Mouse (Mus musculus): ENCODE data around the gene Ikbip.

Gene Ikbip

GRCm38 (mm10) chr10:91082550-91083392, at the start of gene Ikbip, which contains the start of gene Apaf1:
TSS of gene Ikbip (plus strand) at chr10:91082940.
TSS of gene Apaf1 (minus strand) at chr10:91082770.
- DNase-seq (ENCODE audit: low read depth) = peak; percentile 100

GRCm38 (mm10) chr10:91033942-91034341, 48.8 kb upstream of the Ikbip start:
- peak; percentile 83 for DNase-seq (ENCODE audit: low read depth)

DNA sequence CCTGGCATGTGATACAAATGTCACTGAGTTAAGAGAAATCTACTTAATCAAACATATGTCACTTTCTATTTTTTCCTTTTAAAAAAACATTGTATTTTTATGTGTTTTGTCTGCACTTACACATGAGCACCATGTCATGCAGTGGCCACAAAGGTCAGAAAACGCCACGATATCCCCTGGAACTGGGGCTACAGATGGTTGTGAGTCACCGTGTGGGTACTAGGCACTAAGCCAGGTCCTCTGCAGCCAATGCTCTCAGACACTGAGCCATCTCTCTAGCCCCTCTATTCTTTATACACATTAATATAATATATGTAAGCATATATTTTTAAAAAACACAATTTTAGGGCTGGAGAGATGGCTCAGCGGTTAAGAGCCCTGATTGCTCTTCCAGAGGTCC, 33.0 kb upstream of the Ikbip start:
- peak; percentile 58 for DNase-seq (ENCODE audit: low read depth)

- no peak for DNase-seq (ENCODE audit: low read depth)
Measured at GRCm38 (mm10) chr10:91051156-91051555, 31.6 kb upstream of the Ikbip start.

DNA sequence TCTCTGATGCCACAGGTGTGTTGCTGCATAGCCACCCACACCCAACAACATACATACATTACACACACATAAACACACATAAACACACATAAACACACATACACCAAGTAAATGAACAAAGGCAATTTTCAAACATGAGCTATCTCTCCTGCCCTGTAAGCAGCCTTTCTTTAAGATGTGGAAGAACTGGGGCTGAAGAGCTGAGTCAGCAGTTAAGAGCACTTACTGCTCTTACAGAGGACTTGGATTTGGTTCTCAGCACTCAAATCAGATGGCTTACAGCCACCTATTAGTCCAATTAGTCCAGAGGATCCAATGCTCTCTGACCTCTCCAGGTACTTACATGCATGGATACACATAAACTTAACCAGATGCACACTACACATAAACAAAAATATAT, 30.0 kb upstream of the Ikbip start:
- DNase-seq (ENCODE audit: low read depth) = no peak

DNA sequence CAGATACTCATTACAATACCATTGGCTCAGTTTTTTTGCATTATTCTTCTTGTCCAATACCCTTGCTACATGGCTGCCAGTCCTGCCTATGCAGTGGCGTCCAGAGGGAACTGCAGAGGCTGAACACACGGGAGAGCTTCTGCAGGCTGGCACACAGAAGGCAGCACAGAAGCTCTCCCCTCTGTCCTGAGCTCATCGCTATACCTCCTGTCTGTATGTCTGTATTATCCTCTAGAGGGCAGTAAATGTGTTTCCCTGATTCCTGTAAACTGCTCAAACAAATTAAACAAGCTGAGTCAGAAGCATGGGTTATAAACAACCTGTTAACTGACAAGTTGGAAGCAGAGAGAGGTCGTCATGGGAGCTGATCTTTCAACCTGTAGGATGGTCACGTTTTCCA, 22.0 kb upstream of the Ikbip start:
- peak; percentile 61 for DNase-seq (ENCODE audit: low read depth)

- DNase-seq (ENCODE audit: low read depth) = no peak
Measured at GRCm38 (mm10) chr10:91062355-91062754, 20.4 kb upstream of the Ikbip start.

- peak; percentile 77 for DNase-seq (ENCODE audit: low read depth)
Measured at GRCm38 (mm10) chr10:91071768-91072167, 11.0 kb upstream of the Ikbip start.

DNA sequence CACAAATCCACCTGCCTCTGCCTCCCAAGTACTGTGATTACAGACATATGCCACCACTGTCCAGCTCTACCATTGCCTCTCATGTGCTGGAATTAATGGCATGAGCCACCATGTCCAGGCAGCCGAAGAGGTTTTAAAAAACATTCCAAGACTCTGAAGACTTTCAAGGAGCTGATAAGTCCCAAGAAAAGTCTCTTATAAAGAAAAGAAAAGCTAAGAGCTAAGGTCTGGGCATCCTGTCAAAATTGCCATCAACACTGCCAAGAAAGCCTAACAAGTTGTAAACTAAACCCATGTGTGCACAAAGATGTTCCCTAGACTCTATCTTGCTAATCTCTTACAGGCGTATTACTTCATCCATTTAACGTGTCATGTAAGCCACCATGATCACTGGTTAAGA, 9.4 kb upstream of the Ikbip start:
- DNase-seq (ENCODE audit: low read depth) = peak; percentile 96

GRCm38 (mm10) chr10:91076667-91077066, 6.1 kb upstream of the Ikbip start:
- DNase-seq (ENCODE audit: low read depth) = peak; percentile 56

GRCm38 (mm10) chr10:91080540-91080939, 2.2 kb upstream of the Ikbip start:
- no peak for DNase-seq (ENCODE audit: low read depth)

- peak; percentile 32 for DNase-seq (ENCODE audit: low read depth)
Measured at GRCm38 (mm10) chr10:91081959-91082507, 707 bp upstream of the Ikbip start.

DNA sequence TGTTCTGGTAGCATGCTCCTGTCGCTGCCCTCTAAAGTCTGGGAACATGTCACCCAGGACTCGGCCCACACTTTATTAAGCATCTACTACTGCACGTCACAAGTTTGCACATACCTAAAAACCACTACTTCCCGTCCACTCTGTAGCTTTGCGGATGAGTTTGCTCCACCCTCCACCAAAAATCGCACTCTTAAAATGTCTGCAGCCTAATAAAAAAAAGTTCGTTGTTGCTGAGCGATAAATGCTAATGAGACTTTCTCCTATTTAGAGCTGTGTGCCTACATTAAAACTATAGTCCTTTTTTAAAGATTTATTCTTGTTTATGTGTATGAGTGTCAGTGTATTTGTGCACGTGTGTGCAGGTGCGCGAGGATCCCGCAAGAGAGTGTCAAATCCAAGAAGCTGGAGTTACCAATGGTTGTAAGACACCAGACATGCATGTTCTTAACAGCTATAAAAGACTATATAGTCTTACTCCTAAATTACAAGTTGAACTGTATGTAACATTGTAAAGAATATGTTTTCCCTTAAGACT, 720 bp downstream of the Ikbip start:
- DNase-seq (ENCODE audit: low read depth) = peak; percentile 72

DNA sequence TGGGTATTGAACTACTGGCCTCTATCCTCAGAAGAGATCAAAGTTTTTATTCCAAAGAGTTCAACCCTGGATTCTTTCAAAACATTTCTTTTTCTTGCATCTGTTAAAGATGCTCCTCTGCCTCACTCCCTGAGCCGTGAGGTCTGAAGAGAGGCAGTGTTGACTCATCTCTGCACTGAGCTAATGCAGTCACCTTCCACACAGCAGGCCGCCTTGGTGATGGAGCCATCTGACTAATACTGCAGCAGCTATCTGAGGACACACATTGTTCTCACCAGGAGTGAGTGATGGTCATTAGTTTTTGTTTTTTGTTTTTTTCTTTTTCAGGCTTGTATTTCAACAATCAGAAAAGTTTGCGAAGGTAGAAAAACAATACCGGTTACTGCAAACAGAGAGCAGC, 10.1 kb downstream of the Ikbip start:
- peak; percentile 55 for DNase-seq (ENCODE audit: low read depth)

GRCm38 (mm10) chr10:91094251-91095104, 11.7 kb downstream of the Ikbip start:
- DNase-seq (ENCODE audit: low read depth) = peak; percentile 62

- DNase-seq (ENCODE audit: low read depth) = no peak
Measured at GRCm38 (mm10) chr10:91098056-91098455, 15.3 kb downstream of the Ikbip start.

DNA sequence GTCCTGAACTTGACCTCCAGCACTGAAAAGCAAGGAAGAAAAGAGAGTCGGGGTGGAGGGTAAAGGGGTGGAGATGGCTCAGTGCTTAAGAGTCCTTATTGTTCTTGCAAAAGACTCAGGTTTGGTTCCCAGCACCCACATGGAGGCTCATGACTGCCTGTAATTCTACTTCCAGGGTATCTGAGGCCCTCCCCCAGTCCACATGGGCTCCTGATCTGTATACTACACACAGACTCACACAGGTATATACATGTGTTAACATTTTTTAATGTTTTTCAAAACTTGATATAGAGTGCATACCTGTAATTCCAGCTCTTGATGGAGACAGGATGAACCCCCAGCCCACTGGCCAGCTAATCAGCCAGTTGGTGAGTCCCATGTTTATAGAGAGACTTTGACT, 17.4 kb downstream of the Ikbip start:
- DNase-seq (ENCODE audit: low read depth) = no peak

DNA sequence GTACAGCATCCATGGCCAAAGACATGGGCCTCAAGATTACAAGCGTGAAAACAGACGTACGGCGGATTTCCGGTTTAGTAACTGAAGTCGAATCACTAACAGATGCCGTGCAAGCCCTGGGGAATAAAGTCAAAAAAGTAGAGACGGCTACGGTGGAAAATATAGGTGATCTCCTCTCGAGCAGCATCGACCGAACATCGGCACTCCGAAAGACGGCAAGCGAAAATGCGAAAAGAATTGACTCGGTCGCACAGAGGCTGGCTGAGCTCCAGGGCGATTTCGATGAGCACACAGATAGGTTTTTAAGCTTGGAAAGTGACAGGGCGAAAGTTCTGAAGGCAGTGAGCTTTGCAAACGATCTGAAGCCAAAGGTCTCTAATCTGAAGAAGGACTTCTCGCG, 19.2 kb downstream of the Ikbip start:
- DNase-seq (ENCODE audit: low read depth) = no peak

DNA sequence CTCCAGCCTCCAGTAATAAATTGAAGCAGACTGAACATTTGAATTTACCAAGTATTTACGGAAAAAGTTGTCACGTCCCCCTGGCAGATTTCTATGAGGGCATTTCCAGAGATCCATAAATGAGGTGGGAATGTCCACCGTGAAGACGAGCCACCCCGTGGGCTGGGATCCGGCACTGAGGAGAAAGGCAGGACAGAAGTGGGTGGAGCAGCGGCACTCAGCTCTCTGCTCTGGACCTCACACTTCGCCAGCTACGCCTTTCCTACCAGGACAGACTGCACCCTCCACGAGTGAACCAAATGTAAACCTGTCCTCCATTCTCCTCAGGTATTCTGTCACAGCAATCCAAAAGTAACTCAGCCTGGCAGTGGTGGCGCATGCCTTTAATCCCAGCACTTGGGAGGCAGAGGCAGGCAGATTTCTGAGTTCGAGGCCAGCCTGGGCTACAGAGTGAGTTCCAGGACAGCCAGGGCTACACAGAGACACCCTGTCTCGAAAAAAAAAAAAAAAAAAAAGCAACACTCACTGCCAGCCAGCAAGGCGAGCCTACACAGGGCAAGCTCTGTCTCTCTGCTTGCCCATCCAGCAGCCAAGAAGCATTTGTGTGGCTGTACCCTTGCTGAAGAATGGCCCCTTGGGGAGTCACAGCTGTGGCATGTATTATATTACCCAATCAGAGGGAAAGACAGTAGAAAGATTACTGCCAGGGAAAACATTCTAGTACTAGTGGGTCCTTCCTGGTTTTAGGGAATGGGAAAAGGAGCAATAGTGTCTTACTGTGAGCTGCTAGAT, 20.3 kb downstream of the Ikbip start:
- no peak for DNase-seq (ENCODE audit: low read depth)

DNA sequence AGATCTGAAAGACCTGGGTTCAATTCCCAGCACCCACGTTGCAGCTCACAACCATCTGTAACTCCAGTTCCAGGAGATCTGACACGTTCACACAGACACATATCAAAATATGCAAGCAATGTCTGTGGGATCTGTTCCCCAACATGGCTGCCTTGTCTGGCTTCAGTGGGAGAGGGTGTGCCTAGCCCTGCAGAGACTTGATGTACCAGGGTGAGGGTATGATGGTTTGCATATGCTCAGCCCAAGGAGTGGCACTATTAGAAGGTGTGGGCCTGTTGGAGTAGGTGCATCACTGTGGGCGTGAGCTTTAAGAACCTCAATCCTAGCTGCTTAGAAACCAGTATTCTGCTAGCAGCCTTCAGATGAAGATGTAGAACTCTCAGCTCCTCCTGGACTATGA, 23.2 kb downstream of the Ikbip start:
- DNase-seq (ENCODE audit: low read depth) = no peak

DNA sequence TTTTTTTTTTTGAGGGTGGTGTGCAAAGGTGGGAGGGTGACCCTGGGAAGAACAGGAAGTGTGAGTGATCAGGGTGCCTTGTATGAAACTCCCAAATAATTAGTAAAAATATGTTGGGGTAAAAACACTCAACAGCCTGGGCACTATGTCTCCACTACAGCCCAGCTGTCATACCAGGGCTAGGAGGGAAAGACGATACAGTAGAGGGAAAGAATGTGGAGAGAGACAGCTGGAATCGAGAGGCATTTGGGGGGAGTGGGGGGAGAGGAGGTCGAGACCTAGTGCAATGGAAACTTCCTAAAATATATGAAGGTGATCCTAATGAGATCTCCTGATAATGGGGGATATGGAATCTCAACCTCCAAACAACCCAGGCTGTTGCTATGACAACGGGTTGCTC, 27.1 kb downstream of the Ikbip start:
- no peak for DNase-seq (ENCODE audit: low read depth)

DNA sequence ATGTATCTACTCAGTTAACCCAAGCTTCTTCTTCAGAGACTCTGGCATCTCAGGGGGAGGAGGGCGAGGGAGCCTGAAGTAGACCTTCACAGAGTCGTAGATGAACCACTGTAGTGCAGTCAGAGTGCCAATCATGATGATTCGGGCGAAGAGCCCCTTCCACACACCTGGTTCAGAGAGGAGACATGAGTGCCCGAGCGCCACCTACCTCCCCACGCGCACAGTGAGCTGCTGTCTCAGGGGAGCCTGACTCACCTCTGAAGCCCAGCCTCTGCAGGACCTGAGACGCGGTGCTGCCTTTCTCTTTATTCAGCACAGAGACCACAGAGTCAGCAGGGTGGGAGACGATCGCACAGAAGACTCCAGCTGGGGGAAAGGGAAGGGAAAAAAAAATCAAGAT, 34.2 kb downstream of the Ikbip start:
- DNase-seq (ENCODE audit: low read depth) = no peak

Data from NIH3T3 (cell line).